Mouse (Mus musculus) bone marrow, adult 2 months (tissue): ENCODE measurements around the gene Ncmap. TPM values are rescaled to one million over a fixed set of nuclear protein-coding genes. Genes with fewer than 3 reads are reported as not detected.
"Not testable (repeated sequence)": the region's sequence is repeated elsewhere in the genome, so short reads cannot be mapped to it uniquely, and the experiment has no call there.

Experiments used
- H3K27ac ChIP-seq: fragments of 200-500 bp; 2 replicates; pipeline ENCODE4 v1.5.1; 2012; ENCODE audit warnings: low read depth, mild to moderate bottlenecking, control low read depth, inconsistent platforms, low read length; ENCODE audit not compliant: control insufficient read depth, poor library complexity, insufficient read depth
- H3K4me1 ChIP-seq: fragments of 200-500 bp; 2 replicates; pipeline ENCODE4 v1.6.1; 2011; ENCODE audit warnings: low read length; ENCODE audit not compliant: control insufficient read depth, insufficient read depth
- H3K4me3 ChIP-seq: fragments of 200-500 bp; replicated peaks from 2 replicates; pipeline ENCODE3; 2011; ENCODE audit warnings: mild to moderate bottlenecking, low read depth, low read length, control low read depth; ENCODE audit not compliant: control insufficient read depth
- CTCF ChIP-seq: fragments of 200-500 bp; IDR thresholded peaks from 2 replicates; pipeline ENCODE4 v1.5.1; 2011; ENCODE audit warnings: low read length, control low read depth; ENCODE audit not compliant: control insufficient read depth, insufficient read depth
- POLR2A ChIP-seq: fragments of 200-500 bp; IDR thresholded peaks from 2 replicates; pipeline ENCODE4 v1.6.1; 2011; ENCODE audit warnings: low read depth, mild to moderate bottlenecking, control low read depth, low read length, borderline replicate concordance; ENCODE audit not compliant: control insufficient read depth
- WGBS: fragments of 180-500 bp; shearing (Covaris S2); methylation state at CpG from one replicate; pipeline ENCODE4 v1.1.7; 2018; 5-methylcytosine and 5-hydroxymethylcytosine counted together
- polyA plus RNA-seq: library from polyadenylated mRNA; stranded (reverse); fragments of >200 nt; gene quantifications from 2 replicates; pipeline ENCODE4 v1.2.4, GENCODE M21; 2011; ENCODE audit warnings: low replicate concordance; ENCODE audit not compliant: missing spikeins, insufficient read depth, insufficient read length

Gene Ncmap
- polyA plus RNA-seq, 1 experiment, result not detected

DNA sequence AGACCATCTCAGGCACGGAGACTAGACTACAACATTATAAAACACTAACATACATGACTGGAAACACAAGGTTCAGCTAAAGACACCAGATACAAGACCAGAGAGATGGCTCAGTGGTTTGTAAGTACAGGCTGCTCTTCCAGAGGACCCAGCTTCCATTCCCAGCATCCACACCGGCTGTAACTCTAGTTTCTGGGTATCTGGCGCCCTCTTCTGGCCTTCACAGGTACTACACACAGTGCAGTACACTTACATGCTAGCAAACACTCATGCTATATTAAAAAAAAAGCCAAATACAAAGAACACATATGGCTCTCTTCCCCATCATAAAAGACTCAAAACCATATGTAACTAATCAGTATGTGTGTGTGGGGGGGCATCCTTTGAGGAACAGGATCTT is 22.6 kb downstream of the Ncmap start:
- no peak overlapping the region for H3K27ac ChIP-seq
- WGBS, result 81% methylated on average over 3 of the region's 3 CpGs
- TF ChIP-seq POLR2A (no peak), CTCF (peak; percentile 47; the same call in 1 of the 2 replicates)
- H3K4me3 ChIP-seq, result no peak overlapping the region
- H3K4me1 ChIP-seq, result no peaks in the 10 kb centered on the region

DNA sequence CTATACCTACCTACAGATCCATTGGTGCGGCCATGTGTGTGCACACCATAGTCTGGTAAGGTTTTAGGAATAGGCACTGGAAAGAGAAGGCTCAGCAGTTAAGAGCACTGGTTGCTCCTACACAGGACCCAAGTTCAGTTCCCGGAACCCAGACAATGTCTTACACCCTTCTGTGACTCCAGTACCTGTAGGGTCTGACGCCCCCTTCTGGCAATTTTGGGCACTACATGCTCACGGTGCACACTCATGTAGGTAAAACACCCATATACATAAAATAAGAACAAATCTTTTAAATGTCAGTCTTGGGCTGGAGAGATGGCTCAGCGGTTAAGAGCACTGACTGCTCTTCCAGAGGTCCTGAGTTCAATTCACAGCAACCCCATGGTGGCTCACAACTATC is 24.7 kb downstream of the Ncmap start:
- TF ChIP-seq CTCF, result peak; percentile 28; the same call in 1 of the 2 replicates
- TF ChIP-seq POLR2A, result no peak
- Histone ChIP-seq H3K4me1 (no peaks in the 10 kb centered on the region), H3K4me3 (no peak overlapping the region), H3K27ac (no peak overlapping the region)
- WGBS, result 81% methylated on average over 5 of the region's 5 CpGs

DNA sequence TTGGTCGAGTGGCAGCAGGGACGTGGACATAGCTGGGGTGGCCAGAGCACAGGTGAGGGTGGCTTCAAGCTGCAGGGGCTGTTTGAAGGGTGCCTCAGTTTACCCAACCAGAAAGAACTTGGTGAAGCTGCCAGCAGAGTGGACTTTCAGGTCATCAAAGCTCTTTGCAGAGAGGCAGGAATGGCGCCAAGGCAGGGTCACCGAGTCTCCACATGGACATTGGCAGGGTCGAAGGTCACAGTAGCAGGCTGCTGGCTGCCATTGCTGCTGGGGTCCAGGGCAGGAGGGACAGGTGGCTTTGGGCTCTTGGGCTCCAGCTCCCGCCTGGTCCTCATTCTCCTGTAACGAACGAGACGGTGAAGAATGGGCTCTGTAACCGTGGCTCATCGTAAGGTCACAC is 27.7 kb downstream of the Ncmap start:
- no peaks in the 10 kb centered on the region for H3K4me1 ChIP-seq
- 82% methylated on average over 11 of the region's 11 CpGs for WGBS
- TF ChIP-seq POLR2A (no peak), CTCF (no peak)
- H3K27ac ChIP-seq, result no peak overlapping the region
- no peak overlapping the region for H3K4me3 ChIP-seq

DNA sequence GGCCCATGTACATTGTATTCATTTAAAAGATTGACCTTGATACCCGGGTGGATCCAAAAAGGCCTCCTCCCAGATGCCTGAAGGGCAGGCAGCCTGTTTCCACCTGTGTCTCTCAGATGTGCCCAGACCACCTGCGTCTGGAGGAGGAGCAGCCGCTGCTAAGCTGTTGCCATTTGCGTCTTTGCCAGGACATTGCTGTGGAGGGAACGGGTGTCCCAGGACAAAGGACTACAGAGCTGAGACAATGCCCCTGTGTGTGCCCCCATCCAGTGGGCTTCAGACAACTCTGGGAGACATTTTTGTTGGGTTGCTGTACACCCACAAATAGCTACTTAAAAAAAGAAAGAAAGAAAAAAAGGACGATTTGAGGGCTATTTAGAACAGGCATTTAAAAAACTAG is 35.2 kb downstream of the Ncmap start:
- no peak overlapping the region for H3K27ac ChIP-seq
- WGBS, result 79% methylated on average over 6 of the region's 6 CpGs

DNA sequence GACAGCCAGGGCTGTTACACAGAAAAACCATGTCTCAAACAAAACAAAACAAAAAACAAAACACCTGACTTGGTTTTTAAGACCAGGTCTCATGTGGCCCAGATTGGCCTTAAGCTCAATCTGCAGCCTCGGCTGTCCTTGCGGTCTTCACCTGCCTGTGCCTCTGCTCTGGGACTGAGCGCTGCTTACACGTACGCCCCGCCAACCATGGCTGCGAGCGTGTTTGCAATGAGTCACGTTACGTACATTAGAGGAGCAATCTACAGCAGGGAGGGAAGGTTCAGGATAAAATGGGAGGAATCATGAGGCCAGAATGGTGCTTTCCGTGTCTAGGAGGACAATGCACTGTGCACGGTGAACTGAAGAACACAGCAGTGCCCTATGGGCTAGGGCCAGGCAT is 36.3 kb downstream of the Ncmap start:
- Histone ChIP-seq H3K4me1 (no peaks in the 10 kb centered on the region), H3K4me3 (no peak overlapping the region), H3K27ac (no peak overlapping the region)
- no peak for TF ChIP-seq CTCF
- TF ChIP-seq POLR2A, result no peak
- 88% methylated on average over 12 of the region's 12 CpGs for WGBS

More for the DNA sequence above, 35.2 kb downstream of the Ncmap start:
- Histone ChIP-seq H3K4me3 (no peak overlapping the region), H3K4me1 (no peaks in the 10 kb centered on the region)
- TF ChIP-seq POLR2A (no peak), CTCF (no peak)

DNA sequence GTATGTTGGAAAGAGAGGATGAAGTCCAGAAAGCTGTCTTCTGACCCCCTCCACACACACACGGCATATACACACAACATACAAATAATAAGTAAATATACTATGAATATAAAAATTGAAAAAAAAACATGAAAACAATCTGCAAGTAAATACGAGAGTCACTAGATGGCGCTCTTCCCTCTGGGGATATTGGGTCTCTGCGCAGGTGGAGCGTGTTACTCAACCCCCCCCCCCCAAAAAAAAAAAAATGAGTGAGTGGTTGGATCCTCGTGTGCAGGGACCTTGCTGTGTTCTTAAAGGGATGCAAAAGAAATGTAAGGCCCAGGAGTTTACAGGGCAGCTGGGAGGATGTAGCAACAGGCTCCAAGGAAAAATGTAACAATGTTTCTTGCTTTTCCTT is 39.3 kb downstream of the Ncmap start:
- no peak overlapping the region for H3K27ac ChIP-seq
- no peak overlapping the region for H3K4me3 ChIP-seq
- WGBS, result under 1% methylated on average over 6 of the region's 6 CpGs
- H3K4me1 ChIP-seq, result peaks cover 2% of the 10 kb centered on the region; the same call in 1 of the 2 replicates
- TF ChIP-seq CTCF (peak; percentile 47; the same call in 1 of the 2 replicates), POLR2A (no peak)

DNA sequence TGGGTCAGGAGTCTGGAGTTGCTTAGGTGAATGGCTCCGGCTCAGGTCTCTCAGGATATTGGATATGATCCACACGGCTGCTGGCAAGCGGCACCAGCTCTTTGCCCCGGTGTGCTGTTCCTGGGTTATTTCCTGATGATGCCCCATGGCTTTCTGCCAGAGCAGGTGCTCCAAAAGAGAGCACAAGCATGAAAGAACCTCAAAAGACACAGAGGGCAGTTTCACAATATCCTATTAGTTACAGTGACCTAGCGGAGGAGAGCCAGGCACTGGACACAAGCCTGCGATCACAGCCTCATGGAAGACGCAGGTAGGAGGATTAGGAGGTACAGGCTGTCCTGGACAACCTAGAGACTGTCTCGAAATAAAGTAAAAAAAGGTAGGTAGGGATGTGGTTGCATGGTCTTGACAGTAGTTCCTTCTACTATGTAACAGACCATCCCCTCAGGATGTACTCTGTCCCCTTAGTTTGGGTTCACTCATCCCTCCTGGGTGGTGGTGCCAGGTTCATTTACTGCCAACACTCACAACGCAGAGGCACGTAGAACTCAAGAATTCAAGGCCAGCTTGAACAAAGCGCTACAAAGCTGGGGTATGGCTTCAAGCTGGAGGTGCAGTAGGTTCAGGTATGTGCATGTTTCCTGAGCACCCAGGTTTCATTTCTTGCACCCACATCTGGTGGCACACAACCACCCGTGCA is 40.7 kb downstream of the Ncmap start:
- no peak overlapping the region for H3K27ac ChIP-seq
- no peak for TF ChIP-seq CTCF
- TF ChIP-seq POLR2A, result no peak
- H3K4me3 ChIP-seq, result no peak overlapping the region
- H3K4me1 ChIP-seq, result peaks cover 2% of the 10 kb centered on the region; the same call in 1 of the 2 replicates
- WGBS, result 76% methylated on average over 12 of the region's 12 CpGs

DNA sequence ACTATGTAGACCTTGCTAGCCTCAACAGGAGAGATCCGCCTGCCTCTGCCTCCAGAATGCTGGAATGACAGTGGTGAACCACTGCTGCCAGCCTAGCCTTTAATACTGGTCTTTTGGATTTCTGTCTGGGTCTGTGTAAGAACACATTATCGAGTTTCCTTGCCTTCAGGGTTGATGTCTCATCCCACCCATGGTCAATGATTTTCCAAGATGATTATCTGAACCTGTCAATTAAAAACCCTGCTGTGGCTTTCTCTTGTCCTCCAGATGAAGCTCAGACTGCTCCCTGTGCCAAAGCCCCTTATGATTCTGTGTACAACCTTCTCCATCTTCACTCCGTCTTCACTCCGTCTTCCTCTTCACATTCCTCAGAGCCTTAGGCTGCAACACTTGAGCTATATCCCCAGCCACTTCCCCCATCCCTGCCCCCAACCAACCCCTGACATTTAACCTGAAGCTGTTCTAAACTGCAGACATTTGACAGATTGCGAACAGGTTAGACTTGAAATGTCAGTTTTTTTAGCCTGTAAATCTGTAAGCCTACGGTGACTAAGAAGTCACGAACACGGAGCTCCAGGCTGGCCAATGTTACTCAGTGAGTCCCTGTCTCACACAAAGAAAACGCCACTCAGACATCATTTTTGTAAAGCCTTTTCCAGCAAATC is 42.0 kb downstream of the Ncmap start:
- WGBS, result 81% methylated on average over 9 of the region's 9 CpGs
- Histone ChIP-seq H3K4me3 (no peak overlapping the region), H3K27ac (no peak overlapping the region), H3K4me1 (peaks cover 2% of the 10 kb centered on the region; the same call in 1 of the 2 replicates)
- TF ChIP-seq CTCF, result no peak
- TF ChIP-seq POLR2A, result no peak

DNA sequence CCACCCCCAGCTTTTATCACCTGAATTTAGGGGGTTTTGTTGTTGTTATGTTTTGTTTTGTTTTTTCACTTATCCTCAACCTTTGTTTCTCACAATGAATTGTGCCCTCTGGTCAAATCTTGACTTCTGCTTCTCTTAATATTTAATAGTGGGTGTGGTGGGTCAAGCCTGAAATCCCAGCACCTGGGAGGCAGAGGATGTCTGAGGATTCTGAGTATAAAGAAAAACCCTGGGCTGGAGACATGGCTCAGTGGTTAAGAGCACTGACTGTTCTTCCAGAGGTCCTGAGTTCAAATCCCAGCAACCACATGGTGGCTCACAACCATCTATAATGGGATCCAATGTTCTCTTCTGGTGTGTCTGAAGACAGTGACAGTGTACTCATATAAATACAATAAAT is 43.3 kb downstream of the Ncmap start:
- not testable (repeated sequence) for H3K4me1 ChIP-seq, H3K27ac ChIP-seq, H3K4me3 ChIP-seq
